Mouse (Mus musculus) cortical plate, adult 2 months (tissue): ENCODE measurements at regions not wholly inside any gene's neighbourhood (a gene's known extent, or its start where the extent isn't known, plus 50 kb on each side); places are given as distances from the start of the nearest gene placed in this dataset.

Source experiments
- CTCF ChIP-seq: fragments of 200-500 bp; IDR thresholded peaks from 2 replicates; pipeline ENCODE4 v1.5.1; 2011; ENCODE audit warnings: mild to moderate bottlenecking, control low read depth, low read length; ENCODE audit not compliant: insufficient read depth; ENCODE audit errors: extremely low read depth
- POLR2A ChIP-seq: fragments of 200-500 bp; IDR thresholded peaks from 2 replicates; pipeline ENCODE4 v1.6.1; 2011; ENCODE audit warnings: mild to moderate bottlenecking, low read length, control low read depth; ENCODE audit not compliant: insufficient read depth; ENCODE audit errors: extremely low read depth

- TF ChIP-seq POLR2A (no peak), CTCF (no peak)
Measured at GRCm38 (mm10) chr16:80931017-80931416, 269.5 kb upstream of the Ncam2 start.
